Mouse (Mus musculus) MEL (cell line): ENCODE data around the gene Ung. TPM values are rescaled to one million over a fixed set of nuclear protein-coding genes. Genes with fewer than 3 reads are reported as not detected.

ENCODE experiments used
- DNase-seq: peaks from one replicate; pipeline ENCODE4 v3.0.0; 2011; ENCODE audit warnings: low read depth, low spot score
- H3K27ac ChIP-seq: 2 replicates; pipeline ENCODE4 v1.5.1; 2012; ENCODE audit warnings: low read depth, mild to moderate bottlenecking, control low read depth, low read length, moderate library complexity; ENCODE audit not compliant: control insufficient read depth
- H3K27me3 ChIP-seq, 2 experiments: fragments of 150-350 bp in 1 of 2; sonication (generic) in 1 of 2; 2 replicates each; pipeline ENCODE4 v1.6.1; 2012; ENCODE audit warnings: low read length in 2 of 2, mild to moderate bottlenecking in 2 of 2, improper control_type of control experiment in 1 of 2, moderate library complexity in 1 of 2; ENCODE audit not compliant: insufficient read depth in 2 of 2, control insufficient read depth in 1 of 2
- H3K36me3 ChIP-seq, 2 experiments: 2 replicates each; pipeline ENCODE4 v1.6.1; 2012 to 2014; ENCODE audit warnings: low read length in 2 of 2, improper control_type of control experiment in 1 of 2, inconsistent platforms in 1 of 2, mild to moderate bottlenecking in 1 of 2; ENCODE audit not compliant: insufficient read depth in 2 of 2, control insufficient read depth in 1 of 2
- H3K4me1 ChIP-seq, 2 experiments: fragments of 150-350 bp in 1 of 2; sonication (generic) in 1 of 2; 2 replicates each; pipeline ENCODE4 v1.6.1; 2012; ENCODE audit warnings: low read length in 2 of 2, improper control_type of control experiment in 1 of 2, mild to moderate bottlenecking in 1 of 2; ENCODE audit not compliant: insufficient read depth in 2 of 2, control insufficient read depth in 1 of 2
- H3K4me3 ChIP-seq, 2 experiments: fragments of 150-350 bp in 1 of 2; sonication (generic) in 1 of 2; 2 replicates each; pipeline ENCODE4 v1.5.1; 2012; ENCODE audit warnings: low read depth in 2 of 2, low read length in 2 of 2, mild to moderate bottlenecking in 2 of 2, moderate library complexity in 2 of 2, control low read depth in 1 of 2, improper control_type of control experiment in 1 of 2; ENCODE audit not compliant: control insufficient read depth in 1 of 2, insufficient read depth in 1 of 2
- H3K79me2 ChIP-seq: 2 replicates; pipeline ENCODE4 v1.6.1; 2012; ENCODE audit warnings: mild to moderate bottlenecking, low read length, moderate library complexity; ENCODE audit not compliant: control insufficient read depth, poor library complexity, insufficient read depth
- H3K9ac ChIP-seq: 2 replicates; pipeline ENCODE4 v1.6.1; 2012; ENCODE audit warnings: low read depth, mild to moderate bottlenecking, control low read depth, low read length, moderate library complexity; ENCODE audit not compliant: control insufficient read depth, poor library complexity, severe bottlenecking
- H3K9me3 ChIP-seq: fragments of 150-350 bp; sonication (generic); replicated peaks from 2 replicates; pipeline ENCODE4 v1.6.1; 2012; ENCODE audit warnings: mild to moderate bottlenecking, low read length, improper control_type of control experiment, moderate library complexity; ENCODE audit not compliant: insufficient read depth
- CHD1 ChIP-seq: IDR thresholded peaks from 2 replicates; pipeline ENCODE4 v1.6.1; 2012; ENCODE audit warnings: low read depth, mild to moderate bottlenecking, inconsistent platforms, low read length, improper control_type of control experiment
- CHD2 ChIP-seq: IDR thresholded peaks from 2 replicates; pipeline ENCODE4 v1.6.1; 2011; ENCODE audit warnings: low read length, improper control_type of control experiment
- CTCF ChIP-seq, 3 experiments: IDR thresholded peaks in 2 of 3; conservative IDR thresholded peaks in 1 of 3; 2 replicates each; pipeline ENCODE4 v1.5.1; 2011 to 2012; ENCODE audit warnings: low read length in 3 of 3, low read depth in 2 of 3, mild to moderate bottlenecking in 2 of 3, improper control_type of control experiment in 1 of 3, inconsistent platforms in 1 of 3, mixed read lengths in 1 of 3, moderate library complexity in 1 of 3; ENCODE audit not compliant: control insufficient read depth in 1 of 3, insufficient read depth in 1 of 3, poor library complexity in 1 of 3, severe bottlenecking in 1 of 3
- ETS1 ChIP-seq: IDR thresholded peaks from 2 replicates; pipeline ENCODE4 v1.6.1; 2012; ENCODE audit warnings: low read depth, mild to moderate bottlenecking, inconsistent platforms, low read length, improper control_type of control experiment, moderate library complexity
- KAT2A ChIP-seq: conservative IDR thresholded peaks from 2 replicates; pipeline ENCODE4 v1.6.1; 2012; ENCODE audit warnings: low read depth, low read length, improper control_type of control experiment, inconsistent platforms
- MAFK ChIP-seq: IDR thresholded peaks from 2 replicates; pipeline ENCODE4 v1.6.1; 2011; ENCODE audit warnings: low read depth, mild to moderate bottlenecking, low read length, improper control_type of control experiment, borderline replicate concordance
- MAX ChIP-seq: IDR thresholded peaks from 2 replicates; pipeline ENCODE4 v1.6.1; 2011; ENCODE audit warnings: low read length, improper control_type of control experiment
- MXI1 ChIP-seq: IDR thresholded peaks from 2 replicates; pipeline ENCODE4 v1.6.1; 2011; ENCODE audit warnings: mild to moderate bottlenecking, low read depth, low read length, improper control_type of control experiment
- MYC ChIP-seq: IDR thresholded peaks from 2 replicates; pipeline ENCODE4 v1.6.1; 2011; ENCODE audit warnings: low read depth, mild to moderate bottlenecking, low read length, improper control_type of control experiment, moderate library complexity
- NELFE ChIP-seq: IDR thresholded peaks from 2 replicates; pipeline ENCODE4 v1.6.1; 2011; ENCODE audit warnings: low read depth, low read length, improper control_type of control experiment
- RAD21 ChIP-seq: IDR thresholded peaks from 2 replicates; pipeline ENCODE4 v1.6.1; 2011; ENCODE audit warnings: mild to moderate bottlenecking, low read depth, low read length, improper control_type of control experiment
- RCOR1 ChIP-seq: IDR thresholded peaks from 2 replicates; pipeline ENCODE4 v1.6.1; 2012; ENCODE audit warnings: low read depth, mild to moderate bottlenecking, inconsistent platforms, low read length, improper control_type of control experiment
- SIN3A ChIP-seq: IDR thresholded peaks from 2 replicates; pipeline ENCODE4 v1.6.1; 2012; ENCODE audit warnings: low read length, improper control_type of control experiment, inconsistent platforms
- SMC3 ChIP-seq: IDR thresholded peaks from 2 replicates; pipeline ENCODE4 v1.6.1; 2011; ENCODE audit warnings: low read depth, low read length, improper control_type of control experiment
- TBP ChIP-seq: IDR thresholded peaks from 2 replicates; pipeline ENCODE4 v1.8.0; 2011; ENCODE audit warnings: low read depth, low read length, improper control_type of control experiment
- USF1 ChIP-seq: IDR thresholded peaks from 2 replicates; pipeline ENCODE4 v1.6.1; 2014; ENCODE audit warnings: low read depth, mild to moderate bottlenecking, inconsistent platforms, low read length, improper control_type of control experiment, moderate library complexity
- ZKSCAN1 ChIP-seq: IDR thresholded peaks from 2 replicates; pipeline ENCODE4 v1.6.1; 2012; ENCODE audit warnings: low read depth, mild to moderate bottlenecking, inconsistent platforms, low read length, improper control_type of control experiment, moderate library complexity
- ZNF384 ChIP-seq: IDR thresholded peaks from 2 replicates; pipeline ENCODE4 v1.6.1; 2012; ENCODE audit warnings: low read depth, mild to moderate bottlenecking, inconsistent platforms, low read length, improper control_type of control experiment
- polyA plus RNA-seq, 2 experiments: library from polyadenylated mRNA; stranded (reverse) in 1 of 2; unstranded in 1 of 2; fragments of >175 nt in 1 of 2; fragments of >200 nt in 1 of 2; gene quantifications; 2 replicates each; pipeline versions ENCODE4 v1.2.1 to v1.2.4; 2012; ENCODE audit warnings: low replicate concordance in 2 of 2, low read depth in 1 of 2; ENCODE audit not compliant: insufficient read length in 2 of 2, insufficient read depth in 1 of 2, missing spikeins in 1 of 2
- total RNA-seq: library from RNA; depleted of rRNA; stranded (reverse); fragments of 300-350 nt; gene quantifications from 2 replicates; pipeline ENCODE4 v1.2.3, GENCODE M21; 2012

Ung gene
- total and polyA plus RNA-seq, 3 experiments, result 22.1 to 62.2 TPM; not detected in 1

GRCm38 (mm10) chr5:114176548-114177400 is 46.6 kb downstream of the Ung start:
- Histone ChIP-seq H3K27me3 (no peaks in the 10 kb centered on the region; a peak in 1 of 4 replicates), H3K36me3 (no peaks in the 10 kb centered on the region; a peak in 1 of 4 replicates), H3K4me1 (peaks cover 4 to 7% of the 10 kb centered on the region in 2 experiments; a peak in 1 of 4 replicates), H3K27ac (peak overlapping the region; percentile 53), H3K9me3 (no peaks in the 10 kb centered on the region), H3K4me3 (peak overlapping the region; percentile 75 to 91), H3K79me2 (no peaks in the 10 kb centered on the region; the same call in 1 of the 2 replicates), H3K9ac (peak overlapping the region; percentile 60)
- TF ChIP-seq CHD2, result peak; percentile 11; the same call in 1 of the 2 replicates
- peak in 2 of 3 experiments; percentile 43 to 46; a peak in 4 of 6 replicates for TF ChIP-seq CTCF (IDR thresholded peaks at IDR 0.05 in 2 of 3, conservative IDR thresholded peaks at IDR 0.05 in 1 of 3; ENCODE audit: control insufficient read depth in 1 of 3, insufficient read depth in 1 of 3, low read depth in 2 of 3, low read length in 3 of 3, poor library complexity in 1 of 3, severe bottlenecking in 1 of 3)
- TF ChIP-seq ZKSCAN1, result no peak
- TF ChIP-seq MAFK, result 0 out of 2 replicates have a peak, but pooled peaks have one; percentile 23
- peak; percentile 55 for TF ChIP-seq SIN3A
- 0 out of 2 replicates have a peak, but pooled peaks have one; percentile 68 for TF ChIP-seq CHD1
- TF ChIP-seq RCOR1, result no peak
- TF ChIP-seq ETS1, result peak; percentile 19; the same call in 1 of the 2 replicates
- TF ChIP-seq TBP, result 0 out of 2 replicates have a peak, but pooled peaks have one; percentile 24
- peak; percentile 9; the same call in 1 of the 2 replicates for TF ChIP-seq USF1
- peak; percentile 90 for TF ChIP-seq ZNF384
- peak; percentile 73 for TF ChIP-seq MXI1
- no peak for TF ChIP-seq KAT2A
- TF ChIP-seq SMC3, result peak; percentile 36
- peak; percentile 97 for TF ChIP-seq MYC
- no peak; the same call in 1 of the 2 replicates for TF ChIP-seq MAX
- TF ChIP-seq NELFE, result 0 out of 2 replicates have a peak, but pooled peaks have one; percentile 7
- TF ChIP-seq RAD21, result peak; percentile 25
- peak; percentile 69 for DNase-seq
